Mouse (Mus musculus): Measurements from ENCODE around the gene Ogn.

GRCm38 (mm10) chr13:49571418-49571817, 36.4 kb upstream of the Ogn start:
- TF ChIP-seq CTCF (IDR thresholded peaks at IDR 0.05; ENCODE audit: extremely low read depth, insufficient read depth, low read length) (no peak), POLR2A (IDR thresholded peaks at IDR 0.05; ENCODE audit: extremely low read depth, insufficient read depth, low read length) (no peak)

Measured in cortical plate, adult 2 months (tissue).